Mouse (Mus musculus) frontal cortex, postnatal 36 days (tissue): ENCODE results near the gene Stambpl1.

Source experiments
- DNase-seq, 2 experiments: peaks; one replicate each; pipeline ENCODE4 v3.0.0; 2022; ENCODE audit warnings: low spot score in 2 of 2

Gene Stambpl1

DNA sequence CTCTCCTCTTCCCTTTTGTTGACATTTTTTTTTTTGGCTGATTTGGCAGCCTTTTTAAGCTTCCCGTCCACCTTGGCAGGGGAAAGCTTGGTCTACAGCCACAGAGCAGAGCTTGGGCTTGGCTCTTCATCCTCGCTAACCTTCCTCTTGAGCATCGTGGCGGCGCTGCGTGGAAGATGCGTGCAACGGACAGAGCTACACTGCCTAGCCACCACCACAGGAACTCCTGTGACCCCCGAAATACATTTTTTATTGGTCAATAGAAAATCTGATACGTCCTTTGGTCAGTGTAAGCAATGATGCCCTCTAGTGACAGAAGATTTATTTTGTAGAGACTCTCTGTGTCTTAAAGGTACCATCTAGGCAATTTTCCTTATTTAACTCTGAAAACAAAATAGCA lies 92.4 kb downstream of the Stambpl1 start:
- no peak for DNase-seq

DNA sequence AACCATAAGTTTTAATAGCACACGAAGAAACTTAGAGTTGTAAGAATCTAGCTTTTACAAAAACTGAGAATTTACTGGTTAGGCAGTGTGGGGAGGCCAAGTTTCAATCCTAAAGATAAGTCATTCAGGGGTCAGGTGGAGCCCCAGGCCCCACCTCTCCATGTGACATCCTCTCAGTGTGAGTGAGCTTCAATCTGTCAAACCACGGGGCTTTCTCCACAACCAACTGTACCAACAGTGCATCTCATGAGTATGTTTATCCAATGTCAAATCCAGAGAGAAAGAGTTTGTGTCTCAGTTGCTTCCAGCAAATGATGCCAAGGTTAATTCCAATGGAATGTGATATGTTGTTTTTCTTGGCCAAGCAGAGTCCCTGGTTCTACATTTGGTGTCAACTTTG lies 92.8 kb downstream of the Stambpl1 start:
- DNase-seq, result no peak

GRCm38 (mm10) chr19:34287221-34287620 lies 95.2 kb downstream of the Stambpl1 start:
- DNase-seq, result no peak

DNA sequence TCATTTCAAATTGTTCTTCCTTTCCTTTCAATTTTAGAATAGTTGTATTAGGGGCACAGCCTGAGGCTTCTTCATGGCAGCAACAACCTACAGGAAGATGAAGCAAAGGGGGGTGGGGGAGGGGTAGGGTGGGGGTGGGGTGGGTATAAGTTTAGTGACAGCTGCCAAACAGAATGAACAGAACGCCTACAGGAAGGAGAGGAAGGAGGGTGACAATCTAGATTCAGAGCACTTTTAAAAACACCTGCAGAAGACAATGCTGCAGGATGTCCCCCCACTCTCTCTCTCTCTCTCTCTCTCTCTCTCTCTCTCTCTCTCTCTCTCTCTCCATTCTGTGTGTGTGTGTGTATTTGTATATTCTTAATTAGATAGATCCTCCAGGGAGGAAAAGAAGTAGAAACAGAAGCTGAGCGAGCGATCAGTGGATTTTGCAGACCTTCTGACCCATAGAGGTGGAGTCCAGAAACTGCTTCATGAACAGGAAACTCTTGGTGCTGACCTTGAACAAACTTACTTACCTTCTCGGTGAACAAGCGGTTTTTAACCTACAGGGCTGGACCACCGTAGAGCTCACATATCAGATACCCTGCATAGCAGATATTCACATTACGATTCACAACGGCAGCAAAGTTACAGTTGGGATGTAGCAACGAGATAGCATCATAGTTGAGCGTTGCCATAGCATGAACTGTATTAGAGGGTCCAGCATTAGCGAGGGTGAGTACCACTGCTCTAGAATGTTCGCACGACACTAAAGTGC lies 95.8 kb downstream of the Stambpl1 start:
- DNase-seq, result no peak

DNA sequence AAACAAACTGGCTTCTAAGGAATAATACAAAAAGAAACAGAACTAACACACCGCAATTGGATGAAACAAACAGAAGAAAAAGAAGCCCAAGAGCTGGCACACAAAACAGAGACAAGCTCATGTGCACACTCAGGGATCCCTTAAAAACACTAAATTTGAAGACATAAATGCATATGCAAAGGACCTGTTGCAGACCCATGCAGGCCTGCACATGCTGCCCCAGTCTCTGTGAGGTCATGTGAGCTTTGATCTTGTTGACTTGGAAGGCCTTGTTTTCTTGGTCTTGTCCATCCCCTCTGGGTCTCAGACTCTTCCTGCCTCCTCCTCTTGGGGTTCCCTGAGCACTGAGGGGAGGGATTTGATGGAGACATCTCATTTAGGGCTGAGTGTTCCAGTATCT lies 96.7 kb downstream of the Stambpl1 start:
- no peak for DNase-seq
